Mouse (Mus musculus): ENCODE measurements at regions not wholly inside any gene's neighbourhood (a gene's known extent, or its start where the extent isn't known, plus 50 kb on each side); places are given as distances from the start of the nearest gene placed in this dataset.

DNA sequence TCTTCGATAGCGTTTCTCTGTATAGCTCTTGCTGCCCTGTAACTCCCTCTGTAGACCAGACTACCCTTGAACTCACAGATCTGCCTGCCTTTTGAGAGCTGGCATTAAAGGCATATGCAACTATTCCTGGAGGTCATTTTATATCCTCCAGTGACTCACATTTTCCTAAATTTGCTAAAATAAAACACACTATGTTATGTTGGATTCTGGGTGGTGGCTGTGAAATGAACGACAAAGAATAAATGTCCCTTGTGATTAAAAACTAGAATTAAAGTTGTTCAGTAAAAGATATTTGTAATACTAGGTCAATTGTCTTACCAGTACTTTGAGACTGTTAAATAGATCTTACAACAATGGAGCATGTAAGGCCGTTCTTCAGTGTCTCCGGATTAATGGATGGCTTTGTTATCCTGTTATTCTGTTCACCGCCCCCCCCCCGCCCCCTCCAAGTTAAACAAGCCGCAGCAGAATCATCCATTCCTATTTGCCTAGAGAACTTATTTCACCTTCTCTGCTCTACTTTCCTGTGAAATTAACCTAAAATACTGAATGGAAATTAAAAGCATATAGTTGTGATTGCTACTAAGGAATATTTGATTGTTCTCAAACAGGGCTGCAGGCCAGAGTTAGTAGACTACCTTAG, 240.4 kb downstream of the Mef2c start:
- Histone ChIP-seq H3K4me3 (ENCODE audit: insufficient read depth in 1 of 2, low read depth in 1 of 2, low read length in 2 of 2, poor library complexity in 1 of 2, severe bottlenecking in 1 of 2) (no peak overlapping the region), H3K9ac (ENCODE audit: insufficient read depth, low read depth, low read length, poor library complexity, severe bottlenecking) (no peak overlapping the region), H3K36me3 (ENCODE audit: control insufficient read depth, insufficient read depth, low read length, poor library complexity, severe bottlenecking) (no peaks in the 10 kb centered on the region), H3K4me1 (ENCODE audit: control insufficient read depth in 2 of 2, insufficient read depth in 2 of 2, low read length in 2 of 2, poor library complexity in 1 of 2) (no peaks in the 10 kb centered on the region), H3K27ac (ENCODE audit: insufficient read depth, low read depth, low read length, poor library complexity, severe bottlenecking) (no peak overlapping the region), H3K9me3 (ENCODE audit: control insufficient read depth, insufficient read depth, low read depth, low read length) (no peaks in the 10 kb centered on the region)
- in situ Hi-C loops (cut with MboI; ENCODE audit: low sequenced_read_pairs in 2 of 2, unreplicated experiment in 2 of 2): no loop called here
- TF ChIP-seq MAFK (IDR thresholded peaks at IDR 0.05; ENCODE audit: insufficient read depth, low read depth, low read length) (no peak), ZNF384 (IDR thresholded peaks at IDR 0.05; ENCODE audit: low read depth, low read length) (no peak), ZC3H11A (IDR thresholded peaks at IDR 0.05; ENCODE audit: borderline replicate concordance, low read depth, low read length) (no peak), HCFC1 (IDR thresholded peaks at IDR 0.05; ENCODE audit: borderline replicate concordance, insufficient read depth, low read length) (no peak), CHD2 (IDR thresholded peaks at IDR 0.05; ENCODE audit: low read depth, low read length) (no peak)
- DNase-seq (ENCODE audit: low read depth, low spot score): no peak

DNA sequence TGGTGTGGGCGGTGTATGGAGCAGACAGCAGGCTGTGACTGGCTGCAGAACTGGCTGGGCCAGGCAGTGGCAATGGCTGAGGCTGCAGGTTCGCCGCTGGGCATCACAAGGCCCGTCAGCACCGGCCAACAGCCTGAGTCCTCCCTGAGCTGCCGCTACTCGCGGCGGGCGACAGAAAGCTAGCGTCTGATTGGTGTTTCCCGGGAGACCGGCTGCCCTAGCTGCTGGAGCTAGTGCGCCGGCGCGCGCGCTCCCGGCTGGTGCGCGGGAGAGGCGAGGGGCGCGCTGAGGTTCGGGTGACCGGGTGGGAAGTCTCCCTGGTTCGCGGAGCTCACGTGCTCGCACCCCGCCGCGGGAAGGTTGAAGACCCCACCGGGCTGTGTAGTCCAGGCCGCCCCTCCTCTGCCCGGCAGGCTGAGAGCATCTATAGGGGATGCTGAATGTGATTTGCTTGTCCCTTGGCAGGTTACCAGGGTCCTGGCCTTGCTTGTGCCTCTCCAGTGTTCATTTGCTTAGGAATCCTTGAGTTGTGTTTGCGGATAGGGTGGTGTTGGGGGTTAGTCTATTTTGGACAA, 241.2 kb downstream of the Mef2c start:
- no peaks in the 10 kb centered on the region for H3K4me1 ChIP-seq (ENCODE audit: control insufficient read depth in 2 of 2, insufficient read depth in 2 of 2, low read length in 2 of 2, poor library complexity in 1 of 2)
- in situ Hi-C loops (cut with MboI; ENCODE audit: low sequenced_read_pairs in 2 of 2, unreplicated experiment in 2 of 2): no loop called here
- H3K36me3 ChIP-seq (ENCODE audit: control insufficient read depth, insufficient read depth, low read length, poor library complexity, severe bottlenecking): no peaks in the 10 kb centered on the region
- DNase-seq (ENCODE audit: low read depth, low spot score): no peak
- TF ChIP-seq MAFK (IDR thresholded peaks at IDR 0.05; ENCODE audit: insufficient read depth, low read depth, low read length): no peak
- no peak for TF ChIP-seq ZNF384 (IDR thresholded peaks at IDR 0.05; ENCODE audit: low read depth, low read length)
- no peak for TF ChIP-seq HCFC1 (IDR thresholded peaks at IDR 0.05; ENCODE audit: borderline replicate concordance, insufficient read depth, low read length)
- no peak for TF ChIP-seq CHD2 (IDR thresholded peaks at IDR 0.05; ENCODE audit: low read depth, low read length)
- TF ChIP-seq ZC3H11A (IDR thresholded peaks at IDR 0.05; ENCODE audit: borderline replicate concordance, low read depth, low read length): no peak
- no peaks in the 10 kb centered on the region for H3K9me3 ChIP-seq (ENCODE audit: control insufficient read depth, insufficient read depth, low read depth, low read length)
- H3K27ac ChIP-seq (ENCODE audit: insufficient read depth, low read depth, low read length, poor library complexity, severe bottlenecking): no peak overlapping the region
- H3K4me3 ChIP-seq (ENCODE audit: insufficient read depth in 1 of 2, low read depth in 1 of 2, low read length in 2 of 2, poor library complexity in 1 of 2, severe bottlenecking in 1 of 2): peak overlapping the region; percentile 65
- H3K9ac ChIP-seq (ENCODE audit: insufficient read depth, low read depth, low read length, poor library complexity, severe bottlenecking): peak overlapping the region; percentile 63

DNA sequence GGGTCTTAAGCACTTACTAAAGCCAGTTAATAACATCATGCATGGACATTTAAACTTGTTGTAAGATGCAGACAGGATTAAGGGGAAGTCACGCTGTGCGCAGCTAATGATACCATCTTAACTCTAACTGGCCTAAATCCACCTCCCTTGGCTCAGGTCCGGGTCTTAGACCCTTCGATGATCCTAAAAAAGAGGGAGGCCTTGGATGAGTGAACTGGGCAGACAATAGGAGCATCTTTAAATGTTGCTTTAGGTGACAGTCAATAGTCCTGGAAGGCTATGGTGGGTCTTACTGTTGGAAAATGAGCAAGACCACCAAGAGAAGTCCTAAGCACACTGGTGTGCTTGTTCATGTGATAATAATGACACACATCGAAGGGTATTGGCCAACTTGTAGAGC, 242.1 kb downstream of the Mef2c start:
- no peak overlapping the region for H3K27ac ChIP-seq (ENCODE audit: insufficient read depth, low read depth, low read length, poor library complexity, severe bottlenecking)
- DNase-seq (ENCODE audit: low read depth, low spot score): no peak
- no peaks in the 10 kb centered on the region for H3K36me3 ChIP-seq (ENCODE audit: control insufficient read depth, insufficient read depth, low read length, poor library complexity, severe bottlenecking)
- no peak overlapping the region for H3K9ac ChIP-seq (ENCODE audit: insufficient read depth, low read depth, low read length, poor library complexity, severe bottlenecking)
- H3K9me3 ChIP-seq (ENCODE audit: control insufficient read depth, insufficient read depth, low read depth, low read length): no peaks in the 10 kb centered on the region
- H3K4me1 ChIP-seq (ENCODE audit: control insufficient read depth in 2 of 2, insufficient read depth in 2 of 2, low read length in 2 of 2, poor library complexity in 1 of 2): no peaks in the 10 kb centered on the region
- no peak for TF ChIP-seq MAFK (IDR thresholded peaks at IDR 0.05; ENCODE audit: insufficient read depth, low read depth, low read length)
- no peak for TF ChIP-seq CHD2 (IDR thresholded peaks at IDR 0.05; ENCODE audit: low read depth, low read length)
- no peak for TF ChIP-seq ZNF384 (IDR thresholded peaks at IDR 0.05; ENCODE audit: low read depth, low read length)
- no peak for TF ChIP-seq ZC3H11A (IDR thresholded peaks at IDR 0.05; ENCODE audit: borderline replicate concordance, low read depth, low read length)
- TF ChIP-seq HCFC1 (IDR thresholded peaks at IDR 0.05; ENCODE audit: borderline replicate concordance, insufficient read depth, low read length): no peak
- H3K4me3 ChIP-seq (ENCODE audit: insufficient read depth in 1 of 2, low read depth in 1 of 2, low read length in 2 of 2, poor library complexity in 1 of 2, severe bottlenecking in 1 of 2): no peak overlapping the region
- in situ Hi-C loops (cut with MboI; ENCODE audit: low sequenced_read_pairs in 2 of 2, unreplicated experiment in 2 of 2): no loop called here

DNA sequence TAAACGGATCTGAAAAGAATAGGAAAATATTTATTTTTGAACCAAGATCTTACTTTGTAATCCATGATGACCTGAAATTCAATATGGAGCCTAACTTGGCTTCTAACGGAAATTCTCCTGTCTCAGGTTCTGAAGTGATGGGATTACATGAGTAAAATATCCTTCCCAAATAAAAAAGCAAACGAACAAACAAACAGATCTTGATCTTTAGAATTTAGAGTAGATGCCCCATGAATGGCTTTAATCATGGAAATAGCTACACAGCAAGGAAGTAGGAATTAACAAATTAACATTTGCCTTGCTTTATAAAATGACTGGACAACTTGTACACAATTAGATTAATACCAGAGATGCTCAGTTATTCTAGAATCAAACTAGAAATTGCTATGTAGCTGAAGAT, 243.8 kb downstream of the Mef2c start:
- H3K36me3 ChIP-seq (ENCODE audit: control insufficient read depth, insufficient read depth, low read length, poor library complexity, severe bottlenecking): no peaks in the 10 kb centered on the region
- no peak for DNase-seq (ENCODE audit: low read depth, low spot score)
- in situ Hi-C loops (cut with MboI; ENCODE audit: low sequenced_read_pairs in 2 of 2, unreplicated experiment in 2 of 2): no loop called here
- TF ChIP-seq ZNF384 (IDR thresholded peaks at IDR 0.05; ENCODE audit: low read depth, low read length) (no peak), CHD2 (IDR thresholded peaks at IDR 0.05; ENCODE audit: low read depth, low read length) (no peak), HCFC1 (IDR thresholded peaks at IDR 0.05; ENCODE audit: borderline replicate concordance, insufficient read depth, low read length) (no peak), ZC3H11A (IDR thresholded peaks at IDR 0.05; ENCODE audit: borderline replicate concordance, low read depth, low read length) (no peak), MAFK (IDR thresholded peaks at IDR 0.05; ENCODE audit: insufficient read depth, low read depth, low read length) (no peak)
- H3K4me3 ChIP-seq (ENCODE audit: insufficient read depth in 1 of 2, low read depth in 1 of 2, low read length in 2 of 2, poor library complexity in 1 of 2, severe bottlenecking in 1 of 2): no peak overlapping the region
- no peak overlapping the region for H3K27ac ChIP-seq (ENCODE audit: insufficient read depth, low read depth, low read length, poor library complexity, severe bottlenecking)
- no peaks in the 10 kb centered on the region for H3K4me1 ChIP-seq (ENCODE audit: control insufficient read depth in 2 of 2, insufficient read depth in 2 of 2, low read length in 2 of 2, poor library complexity in 1 of 2)
- no peak overlapping the region for H3K9ac ChIP-seq (ENCODE audit: insufficient read depth, low read depth, low read length, poor library complexity, severe bottlenecking)
- H3K9me3 ChIP-seq (ENCODE audit: control insufficient read depth, insufficient read depth, low read depth, low read length): no peaks in the 10 kb centered on the region
